Mouse (Mus musculus) embryonic fibroblast, embryonic 13.5 days (primary cell): ENCODE results near the gene Rnasek.

ENCODE experiments used
- CTCF ChIP-seq: IDR thresholded peaks from 2 replicates; pipeline ENCODE4 v1.5.1; 2011; ENCODE audit warnings: mild to moderate bottlenecking, control low read depth, low read length, moderate library complexity, borderline replicate concordance; ENCODE audit not compliant: insufficient read depth
- POLR2A ChIP-seq: IDR thresholded peaks from 2 replicates; pipeline ENCODE4 v1.6.1; 2011; ENCODE audit warnings: low read depth, mild to moderate bottlenecking, control low read depth, low read length, moderate library complexity

DNA sequence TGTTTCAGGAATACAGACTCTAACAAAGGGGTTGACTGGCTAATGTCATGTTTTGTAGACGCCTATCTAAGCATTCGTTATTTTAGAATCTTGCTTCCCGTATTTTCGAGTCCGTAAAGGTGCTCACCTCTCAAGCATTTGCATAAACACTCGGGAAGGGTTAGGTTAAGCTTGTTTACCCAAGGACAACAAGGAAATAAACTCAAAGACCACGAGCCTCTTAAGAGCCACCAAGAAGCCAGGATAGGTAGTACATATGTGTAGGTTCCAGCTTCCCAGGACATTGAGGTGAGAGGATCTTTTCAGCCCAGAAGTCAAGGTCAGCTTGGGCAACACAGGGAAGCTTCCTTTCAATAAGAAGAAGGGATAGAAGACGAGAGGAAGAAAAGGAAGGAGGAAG lies 40.5 kb downstream of the Rnasek start:
- TF ChIP-seq CTCF (no peak), POLR2A (no peak)
